14 mouse cellular contexts compared by ENCODE assay signal in genomic region chr8:21093106-21093505, GRCm38 (mm10). TPM values are rescaled to one million over a fixed set of nuclear protein-coding genes. Genes with fewer than 3 reads are reported as not detected.
A peak's percentile ranks its signal among the peaks of the same experiment; 100 is the strongest.
DNase-seq lines count a peak whose midpoint lies in the region; ATAC-seq and TF ChIP-seq lines count a peak whose summit lies in the region.
"Had no signal": no experiment of that assay in that cellular context is flagged by ENCODE, and none has a peak within 500 bp of the region (broad histone marks: within the 10 kb centered on the region; RNA-seq: fewer than 3 reads in every experiment).

No protein-coding gene starts in this region.

- 49% methylated on average over 4 of the region's 4 CpGs for WGBS in midbrain, embryonic 13.5 days

- no peaks in the 10 kb centered on the region for H3K4me1 ChIP-seq in ES-E14 (ENCODE audit: control insufficient read depth in 2 of 2, insufficient read depth in 2 of 2, low read length in 2 of 2, poor library complexity in 1 of 2)
- H3K4me1 ChIP-seq in midbrain, embryonic 13.5 days (replicated peaks), result no peaks in the 10 kb centered on the region
- H3K4me1 ChIP-seq: forebrain, embryonic 10.5 days had no signal

- H3K9ac ChIP-seq in ES-E14 (ENCODE audit: insufficient read depth, low read depth, low read length, poor library complexity, severe bottlenecking), result no peak overlapping the region
- no peak overlapping the region for H3K9ac ChIP-seq in midbrain, embryonic 13.5 days (replicated peaks)

- DNase-seq in kidney, adult 9 months, result peak; percentile 18
- DNase-seq in kidney, postnatal 14 days, result no peak
- DNase-seq in 3T3-L1 (ENCODE audit: low read depth, low spot score) (peak; percentile 29), ES-E14 (ENCODE audit: low read depth, low spot score) (peak; percentile 78)
- DNase-seq in brain, adult 2 months (ENCODE audit: low read depth, low spot score), result peak; percentile 1
- no peak for DNase-seq in neural tube, embryonic 10.5 days (ENCODE audit: extremely low spot score, low spot score)
- DNase-seq in gastrocnemius, adult 18-20 months (ENCODE audit: low spot score), result no peak
- DNase-seq: cerebellum, postnatal 25 days; thymus, postnatal 25 days had no signal

- in situ Hi-C loops in ES-E14 (cut with MboI; ENCODE audit: low sequenced_read_pairs in 2 of 2, unreplicated experiment in 2 of 2), result no loop called here

- no peaks in the 10 kb centered on the region for H3K9me3 ChIP-seq in ES-E14 (ENCODE audit: control insufficient read depth, insufficient read depth, low read depth, low read length)
- 0 out of 2 replicates have a peak, but pooled peaks cover 9% of the 10 kb centered on the region for H3K9me3 ChIP-seq in midbrain, embryonic 13.5 days

- H3K27me3 ChIP-seq in midbrain, embryonic 13.5 days, result no peaks in the 10 kb centered on the region

- no peaks in the 10 kb centered on the region for H3K36me3 ChIP-seq in ES-E14 (ENCODE audit: control insufficient read depth, insufficient read depth, low read length, poor library complexity, severe bottlenecking)
- no peaks in the 10 kb centered on the region for H3K36me3 ChIP-seq in midbrain, embryonic 13.5 days
- H3K36me3 ChIP-seq: forebrain, embryonic 10.5 days had no signal

- H3K4me2 ChIP-seq in midbrain, embryonic 13.5 days (replicated peaks), result no peak overlapping the region

- H3K27ac ChIP-seq in ES-E14 (ENCODE audit: insufficient read depth, low read depth, low read length, poor library complexity, severe bottlenecking), result no peak overlapping the region
- no peak overlapping the region for H3K27ac ChIP-seq in midbrain, embryonic 13.5 days
- H3K27ac ChIP-seq: forebrain, embryonic 10.5 days; layer of hippocampus, adult 2 months had no signal

- no peak overlapping the region for H3K4me3 ChIP-seq in ES-E14 (ENCODE audit: insufficient read depth in 1 of 2, low read depth in 1 of 2, low read length in 2 of 2, poor library complexity in 1 of 2, severe bottlenecking in 1 of 2)
- no peak overlapping the region for H3K4me3 ChIP-seq in midbrain, embryonic 13.5 days (replicated peaks)
- H3K4me3 ChIP-seq: forebrain, embryonic 10.5 days; layer of hippocampus, adult 2 months had no signal

- ATAC-seq in midbrain, embryonic 13.5 days, result no peak
- ATAC-seq: activated CD4-positive, CD25-positive, alpha-beta regulatory T cell, adult 4 months had no signal

TF ChIP-seq in ES-E14, 5 proteins besides CTCF, POLR2A, EP300 and RAD21:
- no peak for TF ChIP-seq CHD2 (IDR thresholded peaks at IDR 0.05; ENCODE audit: low read depth, low read length)
- 0 out of 2 replicates have a peak, but pooled peaks have one; percentile 7 for TF ChIP-seq ZC3H11A (IDR thresholded peaks at IDR 0.05; ENCODE audit: borderline replicate concordance, low read depth, low read length)

RNA-seq across cellular contexts. Expression of gene Gm14851, which starts 2.7 kb away (rescaled TPM):
- total RNA-seq in ES-E14 (2012; rRNA removed), result not detected in 2 replicates
- not detected in 2 replicates for polyA plus RNA-seq in midbrain, embryonic 13.5 days (2015; fragmentation: Nextera tagmentation; extraction: Ambion mirVana)
- total RNA-seq in gastrocnemius, adult 18-20 months (2021), result not detected
- total RNA-seq: layer of hippocampus, adult 2 months had no signal
- polyA plus RNA-seq: activated CD4-positive, CD25-positive, alpha-beta regulatory T cell, adult 4 months; forebrain, embryonic 10.5 days; liver, embryonic 16.5 days had no signal

RNA-seq across cellular contexts. Expression of gene Defa25, which starts 8.9 kb away (rescaled TPM):
- not detected in 2 replicates for total RNA-seq in ES-E14 (2012; rRNA removed)
- polyA plus RNA-seq in midbrain, embryonic 13.5 days (2015; fragmentation: Nextera tagmentation; extraction: Ambion mirVana), result not detected in 2 replicates
- not detected for total RNA-seq in gastrocnemius, adult 18-20 months (2021)
- total RNA-seq: layer of hippocampus, adult 2 months had no signal
- polyA plus RNA-seq: activated CD4-positive, CD25-positive, alpha-beta regulatory T cell, adult 4 months; forebrain, embryonic 10.5 days; liver, embryonic 16.5 days had no signal

RNA-seq across cellular contexts. Expression of gene Defa35, which starts 28.3 kb away (rescaled TPM):
- not detected in 2 replicates for total RNA-seq in ES-E14 (2012; rRNA removed)
- not detected in 2 replicates for polyA plus RNA-seq in midbrain, embryonic 13.5 days (2015; fragmentation: Nextera tagmentation; extraction: Ambion mirVana)
- total RNA-seq in gastrocnemius, adult 18-20 months (2021), result not detected
- total RNA-seq: layer of hippocampus, adult 2 months had no signal
- polyA plus RNA-seq: activated CD4-positive, CD25-positive, alpha-beta regulatory T cell, adult 4 months; forebrain, embryonic 10.5 days; liver, embryonic 16.5 days had no signal

RNA-seq across cellular contexts. Expression of gene Defa23, which starts 38.3 kb away (rescaled TPM):
- total RNA-seq in ES-E14 (2012; rRNA removed), result not detected in 2 replicates
- not detected in 2 replicates for polyA plus RNA-seq in midbrain, embryonic 13.5 days (2015; fragmentation: Nextera tagmentation; extraction: Ambion mirVana)
- total RNA-seq in gastrocnemius, adult 18-20 months (2021), result not detected
- total RNA-seq: layer of hippocampus, adult 2 months had no signal
- polyA plus RNA-seq: activated CD4-positive, CD25-positive, alpha-beta regulatory T cell, adult 4 months; forebrain, embryonic 10.5 days; liver, embryonic 16.5 days had no signal

RNA-seq across cellular contexts. Expression of gene Defa30, which starts 41.3 kb away (rescaled TPM):
- total RNA-seq in ES-E14 (2012; rRNA removed), result 1.2 TPM in 1 of 2 replicates, not detected in the other
- polyA plus RNA-seq in midbrain, embryonic 13.5 days (2015; fragmentation: Nextera tagmentation; extraction: Ambion mirVana), result not detected in 2 replicates
- not detected for total RNA-seq in gastrocnemius, adult 18-20 months (2021)
- total RNA-seq: layer of hippocampus, adult 2 months had no signal
- polyA plus RNA-seq: activated CD4-positive, CD25-positive, alpha-beta regulatory T cell, adult 4 months; forebrain, embryonic 10.5 days; liver, embryonic 16.5 days had no signal

Comparison
In these comparisons a context has a peak if more than half of its experiments do, and no peak if none do; other contexts are left out.
1. DNase-seq: peak in kidney, adult 9 months (single experiment), 3T3-L1 (single experiment), ES-E14 (single experiment) and brain, adult 2 months (single experiment); none in kidney, postnatal 14 days (single experiment), neural tube, embryonic 10.5 days (single experiment) and gastrocnemius, adult 18-20 months (single experiment).